Mouse (Mus musculus) limb, embryonic 15.5 days (tissue): ENCODE data around the gene Olfr1446. TPM values are rescaled to one million over a fixed set of nuclear protein-coding genes. Genes with fewer than 3 reads are reported as not detected.

ENCODE experiments used
- ATAC-seq: fragments of 200-750 bp; cut with Nextera tagmentation; 2 replicates; pipeline ENCODE4 v1.8.0; 2017; ENCODE audit warnings: low read depth, moderate TSS enrichment; ENCODE audit not compliant: insufficient number of reproducible peaks, low FRiP score, low TSS enrichment
- H3K27ac ChIP-seq: fragments of 300-500 bp; sonication (generic); 2 replicates; pipeline ENCODE4 v1.5.1; 2015; ENCODE audit warnings: moderate library complexity, mild to moderate bottlenecking, inconsistent platforms
- H3K27me3 ChIP-seq: fragments of 300-500 bp; sonication (generic); 2 replicates; pipeline ENCODE4 v1.6.1; 2015; ENCODE audit warnings: inconsistent platforms
- H3K36me3 ChIP-seq: fragments of 300-500 bp; sonication (generic); 2 replicates; pipeline ENCODE4 v1.6.1; 2015; ENCODE audit warnings: inconsistent platforms
- H3K4me1 ChIP-seq: fragments of 300-500 bp; sonication (generic); 2 replicates; pipeline ENCODE4 v1.6.1; 2015; ENCODE audit warnings: inconsistent platforms
- H3K4me2 ChIP-seq: fragments of 300-500 bp; sonication (generic); 2 replicates; pipeline ENCODE4 v1.6.1; 2015; ENCODE audit warnings: mild to moderate bottlenecking, inconsistent platforms
- H3K4me3 ChIP-seq: fragments of 300-500 bp; sonication (generic); 2 replicates; pipeline ENCODE4 v1.5.1; 2015; ENCODE audit warnings: mild to moderate bottlenecking, inconsistent platforms
- H3K9ac ChIP-seq: fragments of 300-500 bp; sonication (generic); 2 replicates; pipeline ENCODE4 v1.6.1; 2015; ENCODE audit warnings: inconsistent platforms
- H3K9me3 ChIP-seq: fragments of 300-500 bp; sonication (generic); 2 replicates; pipeline ENCODE4 v1.6.1; 2016; ENCODE audit warnings: inconsistent platforms
- WGBS: fragments of 180-500 bp; shearing (Covaris S2); methylation state at CpG from one replicate; pipeline ENCODE4 v1.1.7; 2015; 5-methylcytosine and 5-hydroxymethylcytosine counted together
- polyA plus RNA-seq: library from polyadenylated mRNA; unstranded; fragments of >200 nt; fragmentation: Nextera tagmentation; extraction: Ambion mirVana; gene quantifications from 2 replicates; pipeline ENCODE4 v1.2.1, GENCODE M21; 2015

The Olfr1446 gene
- polyA plus RNA-seq, result not detected in 2 replicates

- H3K27ac ChIP-seq, result no peak within 1 kb of the TSS
- H3K4me2 ChIP-seq, result no peak within 1 kb of the TSS
- no peak within 1 kb of the TSS for H3K4me3 ChIP-seq
- H3K36me3 ChIP-seq, result no peaks in the 10 kb centered on the region
- H3K9me3 ChIP-seq, result no peaks in the 10 kb centered on the region
- 69% methylated on average over 1 of the region's 1 CpGs for WGBS
- no peak within 1 kb of the TSS for H3K9ac ChIP-seq
- no peak for ATAC-seq
- no peaks in the 10 kb centered on the region for H3K4me1 ChIP-seq
- no peaks in the 10 kb centered on the region for H3K27me3 ChIP-seq
Observed at GRCm38 (mm10) chr19:12893424-12893823, at the start of gene Olfr1446. Gene Olfr1446, minus strand, starts transcription at chr19:12893524.

- Histone ChIP-seq H3K9ac (no peak within 1 kb of the TSS), H3K27me3 (no peaks in the 10 kb centered on the region), H3K36me3 (no peaks in the 10 kb centered on the region), H3K4me3 (no peak within 1 kb of the TSS), H3K4me2 (no peak within 1 kb of the TSS), H3K9me3 (no peaks in the 10 kb centered on the region), H3K27ac (no peak within 1 kb of the TSS), H3K4me1 (no peaks in the 10 kb centered on the region)
- no peak for ATAC-seq
Observed at GRCm38 (mm10) chr19:12930540-12930939, 37.2 kb upstream of the Olfr1446 start, which contains the start of gene Olfr1449. Gene Olfr1449, plus strand, starts transcription at chr19:12930840.

- no peak for ATAC-seq
- Histone ChIP-seq H3K27ac (no peak within 1 kb of the TSS), H3K4me1 (no peaks in the 10 kb centered on the region), H3K9ac (no peak within 1 kb of the TSS), H3K36me3 (no peaks in the 10 kb centered on the region), H3K4me3 (no peak within 1 kb of the TSS), H3K27me3 (no peaks in the 10 kb centered on the region), H3K9me3 (no peaks in the 10 kb centered on the region), H3K4me2 (no peak within 1 kb of the TSS)
- WGBS, result 73% methylated on average over 1 of the region's 1 CpGs
Observed at GRCm38 (mm10) chr19:12924319-12924718, 31.0 kb upstream of the Olfr1446 start, which contains the start of gene Olfr1448. Gene Olfr1448, minus strand, starts transcription at chr19:12924419.

- Histone ChIP-seq H3K4me2 (no peak within 1 kb of the TSS), H3K4me1 (no peaks in the 10 kb centered on the region), H3K9me3 (no peaks in the 10 kb centered on the region), H3K36me3 (no peaks in the 10 kb centered on the region), H3K9ac (no peak within 1 kb of the TSS), H3K27ac (no peak within 1 kb of the TSS), H3K27me3 (no peaks in the 10 kb centered on the region), H3K4me3 (no peak within 1 kb of the TSS)
- no peak for ATAC-seq
- whole genome bisulfite sequencing, result 94% methylated on average over 1 of the region's 1 CpGs
Observed at GRCm38 (mm10) chr19:12903643-12904042, 10.3 kb upstream of the Olfr1446 start, which contains the start of gene Olfr1447. Gene Olfr1447, minus strand, starts transcription at chr19:12903743.

- Histone ChIP-seq H3K9ac (no peak within 1 kb of the TSS), H3K27me3 (no peaks in the 10 kb centered on the region), H3K27ac (no peak within 1 kb of the TSS), H3K36me3 (no peaks in the 10 kb centered on the region), H3K4me1 (no peaks in the 10 kb centered on the region), H3K4me3 (no peak within 1 kb of the TSS), H3K4me2 (no peak within 1 kb of the TSS), H3K9me3 (no peaks in the 10 kb centered on the region)
- ATAC-seq, result no peak
- WGBS, result 84% methylated on average over 2 of the region's 2 CpGs
Observed at GRCm38 (mm10) chr19:12883555-12883954, 9.8 kb downstream of the Olfr1446 start, which contains the start of gene Olfr1445. Gene Olfr1445, plus strand, starts transcription at chr19:12883855.

GRCm38 (mm10) chr19:12856983-12857382 lies 36.3 kb downstream of the Olfr1446 start, which contains the start of gene Olfr1444:
Gene Olfr1444, plus strand, starts transcription at chr19:12857283.
- no peak within 1 kb of the TSS for H3K9ac ChIP-seq
- H3K4me3 ChIP-seq, result no peak within 1 kb of the TSS
- H3K36me3 ChIP-seq, result no peaks in the 10 kb centered on the region
- H3K4me2 ChIP-seq, result no peak within 1 kb of the TSS
- ATAC-seq, result no peak
- 52% methylated on average over 1 of the region's 1 CpGs for WGBS
- H3K9me3 ChIP-seq, result no peaks in the 10 kb centered on the region
- H3K4me1 ChIP-seq, result no peaks in the 10 kb centered on the region
- no peak within 1 kb of the TSS for H3K27ac ChIP-seq
- H3K27me3 ChIP-seq, result no peaks in the 10 kb centered on the region

GRCm38 (mm10) chr19:12846382-12846781 lies 46.9 kb downstream of the Olfr1446 start, which contains the start of gene Gm5244:
Gene Gm5244, plus strand, starts transcription at chr19:12846682.
- ATAC-seq, result no peak
- Histone ChIP-seq H3K4me1 (no peaks in the 10 kb centered on the region), H3K27me3 (no peaks in the 10 kb centered on the region), H3K4me2 (no peak within 1 kb of the TSS), H3K27ac (no peak within 1 kb of the TSS), H3K36me3 (no peaks in the 10 kb centered on the region), H3K9me3 (no peaks in the 10 kb centered on the region), H3K9ac (no peak within 1 kb of the TSS), H3K4me3 (no peak within 1 kb of the TSS)

GRCm38 (mm10) chr19:12838507-12838906 lies 54.8 kb downstream of the Olfr1446 start:
- 78% methylated on average over 1 of the region's 1 CpGs for WGBS
- ATAC-seq, result no peak

More at GRCm38 (mm10) chr19:12838507-12838906, 54.8 kb downstream of the Olfr1446 start:
- no peak overlapping the region for H3K9ac ChIP-seq
- H3K27ac ChIP-seq, result no peak overlapping the region
- H3K36me3 ChIP-seq, result no peaks in the 10 kb centered on the region
- H3K4me1 ChIP-seq, result no peaks in the 10 kb centered on the region
- no peak overlapping the region for H3K4me2 ChIP-seq
- H3K27me3 ChIP-seq, result no peaks in the 10 kb centered on the region
- no peaks in the 10 kb centered on the region for H3K9me3 ChIP-seq
- H3K4me3 ChIP-seq, result no peak overlapping the region

Other genes starting within 250 kb of the Olfr1446 start
- gene Olfr1442, start 223.1 kb downstream of the Olfr1446 start, polyA plus RNA-seq, result not detected in 2 replicates
- not detected in 2 replicates for gene Olfr1443, start 215.4 kb downstream of the Olfr1446 start, polyA plus RNA-seq
- gene Keg1, start 197.7 kb downstream of the Olfr1446 start, polyA plus RNA-seq, result not detected in 2 replicates
- 0.48 and 0.87 TPM in 2 replicates for gene Cntf, start 127.9 kb downstream of the Olfr1446 start, polyA plus RNA-seq
- 11.2 and 13.8 TPM in 2 replicates for gene Zfp91, start 97.4 kb downstream of the Olfr1446 start, polyA plus RNA-seq
- gene Lpxn, start 97.3 kb downstream of the Olfr1446 start, polyA plus RNA-seq, result 6.0 and 6.3 TPM in 2 replicates
- not detected in 2 replicates for gene Gm5244, start 46.8 kb downstream of the Olfr1446 start, polyA plus RNA-seq
- gene Olfr1444, start 36.2 kb downstream of the Olfr1446 start, polyA plus RNA-seq, result not detected in 2 replicates
- not detected in 2 replicates for gene Olfr1445, start 9.7 kb downstream of the Olfr1446 start, polyA plus RNA-seq
- gene Olfr1447, start 10.2 kb upstream of the Olfr1446 start, polyA plus RNA-seq, result not detected in 2 replicates
- gene Olfr1448, start 30.9 kb upstream of the Olfr1446 start, polyA plus RNA-seq, result not detected in 2 replicates
- not detected in 2 replicates for gene Olfr1449, start 37.3 kb upstream of the Olfr1446 start, polyA plus RNA-seq
- gene Olfr1450, start 56.7 kb upstream of the Olfr1446 start, polyA plus RNA-seq, result not detected in 2 replicates
- not detected in 2 replicates for gene Olfr1451, start 101.5 kb upstream of the Olfr1446 start, polyA plus RNA-seq
- not detected in 2 replicates for gene Olfr1453, start 134.8 kb upstream of the Olfr1446 start, polyA plus RNA-seq
- gene Olfr1454, start 167.1 kb upstream of the Olfr1446 start, polyA plus RNA-seq, result not detected in 2 replicates
- gene Olfr1457, start 204.4 kb upstream of the Olfr1446 start, polyA plus RNA-seq, result not detected in 2 replicates
- not detected in 2 replicates for gene Olfr1458, start 213.3 kb upstream of the Olfr1446 start, polyA plus RNA-seq